Mouse (Mus musculus) MEL-GATA-1-ER (cell line): Measurements from ENCODE around the gene Edem3.
A peak's percentile ranks its signal among the peaks of the same experiment; 100 is the strongest.
"Not testable (repeated sequence)": the region's sequence is repeated elsewhere in the genome, so short reads cannot be mapped to it uniquely, and the experiment has no call there.

Source experiments
- DNase-seq: peaks from one replicate; pipeline ENCODE4 v3.0.0-alpha.2; 2012; ENCODE audit warnings: low read depth; ENCODE audit errors: extremely low read depth

The Edem3 gene

DNA sequence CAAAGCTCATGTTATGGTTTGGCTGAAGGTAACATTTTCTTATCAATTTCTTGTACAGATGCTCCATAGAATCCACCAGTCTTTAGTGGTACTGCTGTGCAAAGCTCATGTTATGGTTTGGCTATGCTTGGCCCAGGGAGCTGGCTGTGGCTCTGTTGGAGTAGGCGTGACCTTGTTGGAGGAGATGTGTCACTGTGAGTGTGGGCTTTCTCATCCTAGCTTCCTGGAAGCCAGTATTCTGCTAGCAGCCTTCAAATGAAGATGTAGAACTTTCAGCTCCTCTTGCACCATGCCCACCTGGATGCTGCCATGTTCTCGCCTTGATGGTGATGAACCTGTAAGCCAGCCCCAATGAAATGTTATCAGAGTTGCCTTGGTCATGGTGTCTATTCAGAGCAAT is 5.3 kb upstream of the Edem3 start:
- not testable (repeated sequence) for DNase-seq

DNA sequence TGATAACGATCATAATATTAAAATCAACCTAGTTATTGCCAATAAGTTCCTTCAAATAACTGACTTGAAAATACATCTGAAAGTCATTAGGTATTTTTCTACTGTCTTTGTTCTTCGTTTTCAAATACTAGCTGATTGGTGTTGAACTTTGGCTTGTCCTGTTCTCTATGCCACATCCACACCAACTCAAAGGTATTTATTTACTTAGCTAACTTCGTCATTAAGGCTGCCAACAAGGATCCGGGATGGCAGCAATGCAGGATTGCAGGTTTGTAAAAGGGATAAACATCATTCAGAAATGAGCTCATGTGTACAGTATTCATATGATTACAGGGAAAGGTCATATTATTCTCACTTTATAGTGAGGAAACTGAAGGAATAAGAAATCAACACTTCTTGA is 2.2 kb upstream of the Edem3 start:
- DNase-seq = no peak

- DNase-seq = no peak
These were observed 1.7 kb upstream of the Edem3 start for GRCm38 (mm10) chr1:151753374-151753929.

DNA sequence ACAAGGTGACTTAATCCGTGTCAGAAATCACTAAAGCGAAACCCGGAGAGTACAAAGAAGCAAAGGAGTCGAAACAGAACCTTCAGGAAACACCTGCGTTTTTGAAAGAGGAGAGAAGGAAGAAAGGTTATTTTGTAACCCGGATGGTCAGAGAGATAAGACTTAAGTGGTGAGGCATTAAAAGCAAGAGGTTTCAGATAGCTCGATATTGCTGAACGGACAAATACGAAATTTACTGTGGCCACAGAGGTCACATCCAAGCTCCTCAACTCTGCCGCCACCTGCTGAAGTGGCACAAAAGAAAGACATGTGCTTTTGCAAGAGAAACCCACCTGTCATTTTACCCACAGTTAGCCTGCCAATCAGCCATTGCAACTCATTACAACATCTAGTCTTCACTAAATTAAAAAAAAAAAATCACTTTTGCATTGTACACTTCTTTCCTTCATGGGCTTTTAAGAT is 1.1 kb upstream of the Edem3 start:
- peak; percentile 26 for DNase-seq

DNA sequence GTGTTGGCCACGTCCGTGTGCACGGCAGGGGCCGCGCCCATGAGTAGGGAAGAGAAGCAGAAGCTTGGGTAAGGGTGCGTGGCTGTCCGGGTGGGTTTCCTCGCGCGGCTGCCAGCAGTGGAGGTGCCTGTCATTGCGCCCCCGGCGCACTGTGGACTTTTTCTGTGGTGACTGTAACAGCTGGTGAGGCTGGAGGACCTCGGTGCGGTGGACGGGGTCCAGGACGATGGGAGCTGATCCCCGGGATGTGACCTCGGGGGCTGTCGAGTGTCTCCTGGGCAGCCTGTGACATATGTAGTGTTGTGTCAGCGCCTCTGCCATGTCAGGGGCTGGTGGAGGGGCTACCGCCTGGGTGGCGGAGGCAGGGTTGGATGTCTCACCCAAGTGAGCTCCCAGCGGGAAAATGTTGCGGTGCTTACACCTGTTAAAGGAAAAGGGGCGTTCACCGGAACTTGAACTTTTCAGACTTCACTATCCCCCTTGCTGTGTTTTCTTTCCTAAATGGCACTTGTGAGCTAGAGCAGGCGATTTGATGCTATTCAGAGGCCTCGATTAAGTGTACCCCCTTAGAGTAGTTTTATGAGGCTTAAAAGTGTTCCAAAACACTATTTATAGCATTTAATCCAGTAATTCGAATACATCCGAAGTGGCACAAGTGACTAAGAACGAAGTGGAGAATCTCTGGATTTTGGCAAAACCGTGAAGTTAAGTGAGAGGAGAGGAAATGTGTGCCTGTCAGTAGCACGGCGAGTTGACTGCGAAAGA is 671 bp downstream of the Edem3 start:
- DNase-seq = no peak

DNA sequence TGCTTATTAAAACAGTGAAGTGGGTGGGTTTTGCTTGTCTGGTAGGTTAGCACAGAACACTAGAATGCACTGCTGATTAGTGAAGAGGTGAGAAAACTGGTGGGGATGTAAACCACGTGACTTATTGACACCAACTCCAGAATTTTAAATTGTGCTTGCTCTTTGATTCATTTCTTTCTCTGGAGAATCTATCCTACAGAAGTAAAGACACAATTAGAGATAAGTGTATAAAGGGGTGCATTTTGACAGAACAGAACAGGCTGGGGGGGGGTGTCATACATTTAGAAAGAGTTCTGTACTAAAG is 1.2 kb downstream of the Edem3 start:
- no peak for DNase-seq

DNA sequence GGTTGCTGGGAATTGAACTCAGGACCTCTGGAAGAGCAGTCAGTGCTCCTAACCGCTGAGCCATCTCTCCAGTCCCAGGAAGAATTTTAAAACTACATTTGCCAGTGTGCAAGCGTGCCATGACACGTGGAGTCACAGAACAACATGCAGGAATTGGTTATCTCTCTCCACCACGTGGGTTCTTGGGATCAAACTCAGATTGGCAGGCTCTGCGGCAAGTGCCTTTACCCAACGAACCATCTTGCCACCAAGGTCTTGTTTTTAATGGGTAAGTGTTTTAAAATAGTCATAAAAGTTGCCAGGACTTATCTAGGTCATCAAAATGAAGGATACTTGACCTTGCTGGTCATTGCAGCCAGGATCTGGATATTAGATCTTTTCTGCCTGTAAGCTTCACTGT is 3.1 kb downstream of the Edem3 start:
- DNase-seq = no peak

GRCm38 (mm10) chr1:151758991-151759390 is 3.8 kb downstream of the Edem3 start:
- no peak for DNase-seq

GRCm38 (mm10) chr1:151764236-151764635 is 9.1 kb downstream of the Edem3 start:
- no peak for DNase-seq

- no peak for DNase-seq
These were observed 11.0 kb downstream of the Edem3 start for GRCm38 (mm10) chr1:151766166-151766565.

- DNase-seq = no peak
These were observed 11.9 kb downstream of the Edem3 start for GRCm38 (mm10) chr1:151766976-151767654.

- DNase-seq = no peak
These were observed 14.2 kb downstream of the Edem3 start for GRCm38 (mm10) chr1:151769200-151769913.

DNA sequence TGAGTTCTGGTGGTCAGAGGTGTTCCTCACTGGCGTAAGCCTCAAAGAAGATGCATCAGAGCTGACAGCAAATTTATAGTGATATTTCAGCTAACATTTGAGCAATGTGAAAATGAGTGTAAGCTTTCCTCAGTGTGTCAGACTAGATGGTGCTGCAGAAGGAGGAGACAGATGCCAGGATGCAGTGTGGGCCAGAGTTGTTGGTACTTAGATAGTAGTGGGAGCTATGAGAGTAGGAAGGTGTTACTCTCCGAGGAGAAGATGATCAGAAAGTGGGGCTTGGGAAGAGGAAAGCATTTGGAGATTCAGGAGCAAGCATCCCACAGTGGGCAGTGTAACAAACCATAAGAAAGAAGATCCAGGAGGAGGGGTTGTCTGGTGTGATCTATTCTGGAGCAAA is 22.4 kb downstream of the Edem3 start:
- no peak for DNase-seq

DNA sequence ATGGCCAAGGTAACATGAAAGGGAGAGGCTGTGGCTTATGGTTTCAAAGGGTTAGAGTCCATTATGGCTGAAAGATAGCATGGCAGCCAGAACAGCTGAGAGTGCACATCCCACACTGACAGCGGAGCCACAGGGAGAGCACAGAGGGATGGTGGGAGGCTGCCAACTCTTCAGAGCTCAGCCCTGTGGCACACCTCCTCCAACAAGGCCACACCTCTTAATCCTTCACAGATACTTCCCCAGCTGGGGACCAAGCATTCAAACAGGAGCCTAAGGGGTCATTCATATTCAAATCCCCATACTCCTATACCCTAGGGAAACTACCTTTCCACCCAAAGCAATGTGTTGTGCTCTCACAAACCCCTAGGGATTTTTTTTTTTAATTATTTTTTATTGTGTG is 23.4 kb downstream of the Edem3 start:
- DNase-seq = no peak

DNA sequence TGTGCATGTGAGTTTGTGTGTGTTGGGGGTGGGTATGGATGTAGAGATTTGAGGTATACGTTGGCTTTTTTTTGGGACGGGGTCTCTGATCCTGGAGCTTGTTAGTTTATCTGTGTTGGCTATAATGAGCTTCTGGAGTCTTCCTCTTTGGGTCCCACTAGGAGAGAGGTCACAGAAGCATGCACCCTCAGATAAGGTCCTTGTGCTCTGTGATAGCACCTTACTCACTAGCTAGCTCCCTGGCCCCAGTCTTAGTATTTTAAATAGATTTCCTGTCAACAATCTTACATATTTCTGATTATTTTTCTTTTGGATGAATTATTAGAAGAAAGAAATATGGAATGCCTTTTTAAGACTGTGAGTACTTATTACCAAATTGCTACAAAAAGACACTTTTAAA is 24.1 kb downstream of the Edem3 start:
- no peak for DNase-seq

- no peak for DNase-seq
These were observed 26.3 kb downstream of the Edem3 start for GRCm38 (mm10) chr1:151781447-151781846.

DNA sequence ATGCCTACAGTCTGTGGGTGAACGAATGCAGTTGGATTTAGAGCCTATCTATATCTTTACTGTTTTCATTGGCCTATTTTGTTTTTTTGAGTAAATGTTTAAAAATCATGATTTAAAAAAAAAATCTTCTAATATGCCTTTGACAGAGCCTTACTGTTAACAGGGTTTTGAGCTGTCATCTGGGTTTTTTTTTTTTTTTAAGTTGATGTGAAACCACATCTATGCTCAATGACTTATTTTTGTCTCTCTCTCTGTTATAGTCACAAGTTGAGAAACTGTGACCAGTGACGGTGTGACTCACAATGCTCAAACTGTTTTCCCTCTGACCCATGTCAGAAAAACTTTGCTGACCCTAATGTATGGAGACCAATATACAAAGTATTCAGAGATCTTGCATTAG is 28.2 kb downstream of the Edem3 start:
- DNase-seq = no peak

DNA sequence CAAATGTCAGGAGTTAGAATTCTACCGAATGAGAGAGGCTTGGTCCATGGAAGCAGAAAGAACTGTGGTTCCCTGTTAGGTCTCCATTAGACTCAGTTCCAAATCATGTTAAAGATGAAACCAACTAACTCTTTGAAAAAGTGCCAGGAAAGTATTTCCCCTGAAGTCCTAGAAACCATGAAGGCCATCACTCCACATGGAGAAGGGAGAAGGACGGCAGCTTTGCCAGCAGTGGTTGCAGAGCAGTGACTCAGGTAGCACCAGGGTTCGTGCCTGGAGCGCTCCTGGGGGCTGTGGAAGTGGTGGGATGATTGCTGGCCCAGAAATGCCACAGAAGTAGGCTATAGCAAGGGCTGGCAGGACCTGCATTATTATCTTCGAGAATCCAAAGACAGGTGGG is 31.2 kb downstream of the Edem3 start:
- no peak for DNase-seq

DNA sequence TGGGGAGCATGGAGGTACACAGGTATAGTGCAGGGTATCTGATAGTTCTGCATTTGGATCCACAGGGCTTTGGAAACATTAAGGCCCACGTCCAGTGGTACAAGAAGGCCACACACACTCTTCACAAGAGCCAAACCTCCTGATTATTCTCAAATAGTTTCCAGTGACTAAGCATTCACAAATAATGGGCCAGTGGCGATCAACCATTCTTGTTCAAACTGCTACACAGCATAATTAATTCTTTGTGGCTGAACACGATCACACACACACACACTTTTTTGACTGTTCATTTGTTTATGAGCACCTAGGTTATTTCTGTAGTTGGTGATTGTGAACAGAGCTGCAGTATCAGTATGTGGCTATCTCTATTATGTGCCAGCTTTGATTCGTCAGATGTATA is 34.0 kb downstream of the Edem3 start:
- no peak for DNase-seq

DNA sequence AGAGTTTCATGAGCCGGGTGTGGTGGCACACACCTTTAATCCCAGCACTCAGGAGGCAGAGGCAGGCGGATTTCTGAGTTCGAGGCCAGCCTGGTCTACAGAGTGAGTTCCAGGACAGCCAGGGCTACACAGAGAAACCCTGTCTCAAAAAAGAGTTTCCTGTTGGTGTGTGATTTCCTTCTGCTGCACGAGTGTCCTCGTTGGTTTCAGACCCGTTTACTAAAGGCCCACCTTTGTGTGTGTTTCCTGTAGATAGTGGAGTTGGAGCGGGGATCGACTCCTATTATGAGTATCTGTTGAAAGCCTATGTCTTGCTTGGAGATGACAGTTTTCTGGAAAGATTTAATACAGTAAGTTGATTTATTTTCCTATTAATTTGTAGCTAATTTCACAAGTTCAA is 36.9 kb downstream of the Edem3 start:
- peak; percentile 21 for DNase-seq

GRCm38 (mm10) chr1:151802795-151803194 is 47.6 kb downstream of the Edem3 start:
- DNase-seq = not testable (repeated sequence)

GRCm38 (mm10) chr1:151807286-151807685 is 52.1 kb downstream of the Edem3 start:
- no peak for DNase-seq
